Mouse (Mus musculus) midbrain, postnatal 0 days (tissue): Measurements from ENCODE around the gene Gm21778. TPM values are rescaled to one million over a fixed set of nuclear protein-coding genes. Genes with fewer than 3 reads are reported as not detected.
"Not testable (repeated sequence)": the region's sequence is repeated elsewhere in the genome, so short reads cannot be mapped to it uniquely, and the experiment has no call there.

Experiments used
- ATAC-seq: fragments of 200-750 bp; cut with Nextera tagmentation; 2 replicates; pipeline ENCODE4 v1.8.0; 2017; ENCODE audit warnings: moderate number of reproducible peaks, mild to moderate bottlenecking, moderate TSS enrichment, moderate library complexity; ENCODE audit not compliant: low FRiP score
- DNase-seq: peaks from one replicate; pipeline ENCODE4 v3.0.0-alpha.2; 2015; ENCODE audit warnings: low spot score
- H3K27ac ChIP-seq: fragments of 300-500 bp; sonication (generic); 2 replicates; pipeline ENCODE4 v1.5.1; 2014; ENCODE audit warnings: low read depth, mild to moderate bottlenecking, low read length, mixed read lengths
- H3K27me3 ChIP-seq: fragments of 300-500 bp; sonication (generic); 2 replicates; pipeline ENCODE4 v1.6.1; 2014; ENCODE audit warnings: low read length, control low read depth, mixed read lengths; ENCODE audit not compliant: insufficient read depth
- H3K36me3 ChIP-seq: fragments of 300-500 bp; sonication (generic); 2 replicates; pipeline ENCODE4 v1.6.1; 2014; ENCODE audit warnings: low read length, control low read depth, mixed read lengths; ENCODE audit not compliant: insufficient read depth
- H3K4me1 ChIP-seq: fragments of 300-500 bp; sonication (generic); 2 replicates; pipeline ENCODE4 v1.6.1; 2014; ENCODE audit warnings: mild to moderate bottlenecking, control low read depth, antibody characterized with exemption, low read length, mixed read lengths; ENCODE audit not compliant: insufficient read depth
- H3K4me2 ChIP-seq: fragments of 300-500 bp; sonication (generic); 2 replicates; pipeline ENCODE4 v1.6.1; 2014; ENCODE audit warnings: low read depth, mild to moderate bottlenecking, low read length, mixed read lengths; ENCODE audit not compliant: poor library complexity, severe bottlenecking
- H3K4me3 ChIP-seq: fragments of 300-500 bp; sonication (generic); 2 replicates; pipeline ENCODE4 v1.5.1; 2014; ENCODE audit warnings: low read depth, mild to moderate bottlenecking, low read length, moderate library complexity
- H3K9ac ChIP-seq: fragments of 300-500 bp; sonication (generic); replicated peaks from 2 replicates; pipeline ENCODE4 v1.6.1; 2014; ENCODE audit warnings: mild to moderate bottlenecking, low read length, moderate library complexity, mixed read lengths; ENCODE audit not compliant: poor library complexity, severe bottlenecking
- H3K9me3 ChIP-seq: fragments of 300-500 bp; sonication (generic); 2 replicates; pipeline ENCODE4 v1.6.1; 2016; ENCODE audit warnings: low read length, control low read depth
- polyA plus RNA-seq: library from polyadenylated mRNA; unstranded; fragments of >200 nt; fragmentation: Nextera tagmentation; extraction: Ambion mirVana; gene quantifications from 2 replicates; pipeline ENCODE4 v1.2.1, GENCODE M21; 2015
- total RNA-seq: library from RNA; depleted of rRNA; stranded (reverse); fragments of >200 nt; gene quantifications from 2 replicates; pipeline ENCODE4 v1.2.3, GENCODE M21; 2014; rRNA removed

The Gm21778 gene
- not detected in 2 replicates for total RNA-seq
- not detected in 2 replicates for polyA plus RNA-seq

GRCm38 (mm10) chrY:5942160-5942559 is at the start of gene Gm21778:
Gene Gm21778, plus strand, starts transcription at chrY:5942460.
- not testable (repeated sequence) for H3K27ac ChIP-seq, H3K36me3 ChIP-seq, H3K9ac ChIP-seq, H3K4me1 ChIP-seq, H3K4me3 ChIP-seq, DNase-seq, H3K9me3 ChIP-seq, H3K27me3 ChIP-seq, H3K4me2 ChIP-seq, ATAC-seq

Other genes with a start within 250 kb of the Gm21778 start
- not detected in 2 replicates for gene Gm20914, start 216.5 kb upstream of the Gm21778 start, total RNA-seq
- gene Gm20914, start 216.5 kb upstream of the Gm21778 start, polyA plus RNA-seq: not detected in 2 replicates
- not detected in 2 replicates for gene Gm28171, start 149.1 kb upstream of the Gm21778 start, total RNA-seq
- gene Gm28171, start 149.1 kb upstream of the Gm21778 start, polyA plus RNA-seq: not detected in 2 replicates